Mouse (Mus musculus) heart, embryonic 15.5 days (tissue): Measurements from ENCODE around the gene Epb41l3. TPM values are rescaled to one million over a fixed set of nuclear protein-coding genes. Genes with fewer than 3 reads are reported as not detected.

ENCODE experiments used
- ATAC-seq: fragments of 200-750 bp; cut with Nextera tagmentation; replicated peaks from 2 replicates; pipeline ENCODE4 v1.8.0; 2017; ENCODE audit warnings: low read depth, moderate TSS enrichment; ENCODE audit not compliant: insufficient number of reproducible peaks, insufficient read depth, low FRiP score
- H3K27ac ChIP-seq: fragments of 300-500 bp; sonication (generic); 2 replicates; pipeline ENCODE4 v1.5.1; 2015; ENCODE audit warnings: mild to moderate bottlenecking, inconsistent platforms
- H3K27me3 ChIP-seq: fragments of 300-500 bp; sonication (generic); 2 replicates; pipeline ENCODE4 v1.6.1; 2015; ENCODE audit warnings: inconsistent platforms
- H3K36me3 ChIP-seq: fragments of 300-500 bp; sonication (generic); 2 replicates; pipeline ENCODE4 v1.6.1; 2015; ENCODE audit warnings: mild to moderate bottlenecking, inconsistent platforms
- H3K4me1 ChIP-seq: fragments of 300-500 bp; sonication (generic); replicated peaks from 2 replicates; pipeline ENCODE4 v1.6.1; 2015; ENCODE audit warnings: inconsistent platforms
- H3K4me2 ChIP-seq: fragments of 300-500 bp; sonication (generic); 2 replicates; pipeline ENCODE4 v1.6.1; 2015; ENCODE audit warnings: inconsistent platforms, mild to moderate bottlenecking, moderate library complexity
- H3K4me3 ChIP-seq: fragments of 300-500 bp; sonication (generic); 2 replicates; pipeline ENCODE4 v1.5.1; 2015; ENCODE audit warnings: mild to moderate bottlenecking, inconsistent platforms
- H3K9ac ChIP-seq: fragments of 300-500 bp; sonication (generic); 2 replicates; pipeline ENCODE4 v1.6.1; 2015; ENCODE audit warnings: mild to moderate bottlenecking, inconsistent platforms
- H3K9me3 ChIP-seq: fragments of 300-500 bp; sonication (generic); replicated peaks from 2 replicates; pipeline ENCODE4 v1.6.1; 2016; ENCODE audit warnings: inconsistent platforms
- WGBS: fragments of 180-500 bp; shearing (Covaris S2); methylation state at CpG from one replicate; pipeline ENCODE4 v1.1.7; 2015; ENCODE audit warnings: mixed read lengths; 5-methylcytosine and 5-hydroxymethylcytosine counted together
- polyA plus RNA-seq: library from polyadenylated mRNA; unstranded; fragments of >200 nt; fragmentation: Nextera tagmentation; extraction: Ambion mirVana; gene quantifications from 2 replicates; pipeline ENCODE4 v1.2.1, GENCODE M21; 2015

Epb41l3 gene
- 93.6 and 96.9 TPM in 2 replicates for polyA plus RNA-seq

GRCm38 (mm10) chr17:69075501-69076237, at the start of gene Epb41l3:
Gene Epb41l3 (plus strand): TSS chr17:69075683.
- Histone ChIP-seq H3K4me1 (peaks cover 14% of the 10 kb centered on the region), H3K9ac (peak within 1 kb of the TSS; percentile 47), H3K36me3 (no peaks in the 10 kb centered on the region), H3K4me3 (peak within 1 kb of the TSS; percentile 55), H3K27ac (no peak within 1 kb of the TSS), H3K9me3 (no peaks in the 10 kb centered on the region), H3K4me2 (peak within 1 kb of the TSS; percentile 99), H3K27me3 (peaks cover 55% of the 10 kb centered on the region)
- WGBS = 1% methylated on average over 46 of the region's 47 CpGs
- ATAC-seq = peak; percentile 86

- Histone ChIP-seq H3K27me3 (no peaks in the 10 kb centered on the region), H3K4me3 (no peak overlapping the region), H3K9me3 (no peaks in the 10 kb centered on the region), H3K4me2 (no peak overlapping the region), H3K27ac (no peak overlapping the region), H3K4me1 (no peaks in the 10 kb centered on the region), H3K9ac (no peak overlapping the region), H3K36me3 (no peaks in the 10 kb centered on the region)
- no peak for ATAC-seq
- WGBS = 67% methylated on average over 12 of the region's 12 CpGs
Measured at GRCm38 (mm10) chr17:69038760-69039675, 36.5 kb upstream of the Epb41l3 start.

- H3K9ac ChIP-seq = no peak overlapping the region
- no peaks in the 10 kb centered on the region for H3K27me3 ChIP-seq
- no peak overlapping the region for H3K4me2 ChIP-seq
- ATAC-seq = no peak
- no peaks in the 10 kb centered on the region for H3K9me3 ChIP-seq
- no peaks in the 10 kb centered on the region for H3K4me1 ChIP-seq
- WGBS = 64% methylated on average over 4 of the region's 4 CpGs
- no peak overlapping the region for H3K4me3 ChIP-seq
- H3K36me3 ChIP-seq = no peaks in the 10 kb centered on the region
- no peak overlapping the region for H3K27ac ChIP-seq
Measured at GRCm38 (mm10) chr17:69041516-69041915, 34.0 kb upstream of the Epb41l3 start.

GRCm38 (mm10) chr17:69048826-69049225, 26.7 kb upstream of the Epb41l3 start:
- H3K4me2 ChIP-seq = no peak overlapping the region
- no peaks in the 10 kb centered on the region for H3K36me3 ChIP-seq
- no peaks in the 10 kb centered on the region for H3K9me3 ChIP-seq
- H3K9ac ChIP-seq = no peak overlapping the region
- H3K4me3 ChIP-seq = no peak overlapping the region
- H3K27ac ChIP-seq = no peak overlapping the region
- WGBS = 61% methylated on average over 3 of the region's 3 CpGs
- no peaks in the 10 kb centered on the region for H3K4me1 ChIP-seq
- no peaks in the 10 kb centered on the region for H3K27me3 ChIP-seq
- ATAC-seq = no peak

GRCm38 (mm10) chr17:69054029-69054428, 21.5 kb upstream of the Epb41l3 start:
- Histone ChIP-seq H3K9ac (no peak overlapping the region), H3K36me3 (no peaks in the 10 kb centered on the region), H3K27ac (no peak overlapping the region), H3K4me2 (no peak overlapping the region), H3K4me1 (no peaks in the 10 kb centered on the region), H3K9me3 (no peaks in the 10 kb centered on the region), H3K4me3 (no peak overlapping the region), H3K27me3 (no peaks in the 10 kb centered on the region)
- WGBS = 59% methylated on average over 4 of the region's 4 CpGs
- ATAC-seq = no peak

GRCm38 (mm10) chr17:69059760-69060159, 15.7 kb upstream of the Epb41l3 start:
- Histone ChIP-seq H3K4me3 (no peak overlapping the region), H3K4me2 (no peak overlapping the region), H3K36me3 (no peaks in the 10 kb centered on the region), H3K27ac (no peak overlapping the region), H3K27me3 (no peaks in the 10 kb centered on the region), H3K9ac (no peak overlapping the region), H3K9me3 (no peaks in the 10 kb centered on the region), H3K4me1 (no peaks in the 10 kb centered on the region)
- no peak for ATAC-seq
- WGBS = 83% methylated on average over 7 of the region's 7 CpGs

GRCm38 (mm10) chr17:69060388-69060787, 15.1 kb upstream of the Epb41l3 start:
- no peaks in the 10 kb centered on the region for H3K9me3 ChIP-seq
- H3K27ac ChIP-seq = no peak overlapping the region
- no peak for ATAC-seq
- H3K9ac ChIP-seq = no peak overlapping the region
- no peak overlapping the region for H3K4me2 ChIP-seq
- no peaks in the 10 kb centered on the region for H3K4me1 ChIP-seq
- H3K4me3 ChIP-seq = no peak overlapping the region
- 67% methylated on average over 7 of the region's 7 CpGs for WGBS
- no peaks in the 10 kb centered on the region for H3K27me3 ChIP-seq
- H3K36me3 ChIP-seq = no peaks in the 10 kb centered on the region

- no peaks in the 10 kb centered on the region for H3K9me3 ChIP-seq
- H3K27ac ChIP-seq = no peak overlapping the region
- no peak overlapping the region for H3K9ac ChIP-seq
- H3K27me3 ChIP-seq = no peaks in the 10 kb centered on the region
- H3K4me2 ChIP-seq = no peak overlapping the region
- H3K36me3 ChIP-seq = no peaks in the 10 kb centered on the region
- 71% methylated on average over 9 of the region's 9 CpGs for WGBS
- H3K4me1 ChIP-seq = no peaks in the 10 kb centered on the region
- no peak for ATAC-seq
- H3K4me3 ChIP-seq = no peak overlapping the region
Measured at GRCm38 (mm10) chr17:69061883-69062745, 13.4 kb upstream of the Epb41l3 start.

- Histone ChIP-seq H3K4me2 (no peak overlapping the region), H3K9ac (no peak overlapping the region), H3K27me3 (peaks cover 13% of the 10 kb centered on the region), H3K36me3 (no peaks in the 10 kb centered on the region), H3K9me3 (no peaks in the 10 kb centered on the region), H3K4me3 (no peak overlapping the region), H3K27ac (no peak overlapping the region), H3K4me1 (no peaks in the 10 kb centered on the region)
- ATAC-seq = no peak
- 27% methylated on average over 11 of the region's 11 CpGs for WGBS
Measured at GRCm38 (mm10) chr17:69067937-69068739, 7.3 kb upstream of the Epb41l3 start.

GRCm38 (mm10) chr17:69074095-69074494, 1.4 kb upstream of the Epb41l3 start:
- no peak overlapping the region for H3K4me2 ChIP-seq
- peaks cover 59% of the 10 kb centered on the region for H3K27me3 ChIP-seq
- H3K9ac ChIP-seq = no peak overlapping the region
- H3K4me1 ChIP-seq = peaks cover 14% of the 10 kb centered on the region
- H3K36me3 ChIP-seq = no peaks in the 10 kb centered on the region
- H3K27ac ChIP-seq = no peak overlapping the region
- no peak for ATAC-seq
- no peaks in the 10 kb centered on the region for H3K9me3 ChIP-seq
- H3K4me3 ChIP-seq = no peak overlapping the region
- WGBS = 83% methylated on average over 4 of the region's 4 CpGs
